Mouse (Mus musculus) intestine, embryonic 14.5 days (tissue): ENCODE results near the gene Ppp1r16b. TPM values are rescaled to one million over a fixed set of nuclear protein-coding genes. Genes with fewer than 3 reads are reported as not detected.

Source experiments
- ATAC-seq: fragments of 200-750 bp; cut with Nextera tagmentation; replicated peaks from 2 replicates; pipeline ENCODE4 v1.8.0; 2017; ENCODE audit warnings: low read depth, moderate number of reproducible peaks, moderate TSS enrichment, moderate library complexity; ENCODE audit not compliant: low FRiP score, low TSS enrichment
- DNase-seq: peaks from one replicate; pipeline ENCODE4 v3.0.0-alpha.2; 2018; ENCODE audit warnings: low spot score
- H3K27ac ChIP-seq: fragments of 300-500 bp; sonication (generic); 2 replicates; pipeline ENCODE4 v1.5.1; 2014; ENCODE audit warnings: low read depth, mild to moderate bottlenecking, control low read depth
- H3K27me3 ChIP-seq: fragments of 300-500 bp; sonication (generic); replicated peaks from 2 replicates; pipeline ENCODE4 v1.6.1; 2014; ENCODE audit warnings: low read length, control low read depth; ENCODE audit not compliant: control insufficient read depth, insufficient read depth
- H3K36me3 ChIP-seq: fragments of 300-500 bp; sonication (generic); 2 replicates; pipeline ENCODE4 v1.6.1; 2014; ENCODE audit warnings: low read length, control low read depth; ENCODE audit not compliant: control insufficient read depth, insufficient read depth
- H3K4me1 ChIP-seq: fragments of 300-500 bp; sonication (generic); replicated peaks from 2 replicates; pipeline ENCODE4 v1.6.1; 2014; ENCODE audit warnings: low read length, control low read depth, mixed read lengths; ENCODE audit not compliant: control insufficient read depth, insufficient read depth
- H3K4me2 ChIP-seq: fragments of 300-500 bp; sonication (generic); 2 replicates; pipeline ENCODE4 v1.6.1; 2014; ENCODE audit warnings: low read length
- H3K4me3 ChIP-seq: fragments of 300-500 bp; sonication (generic); 2 replicates; pipeline ENCODE4 v1.5.1; 2014; ENCODE audit warnings: low read depth, low read length, control low read depth, mixed read lengths
- H3K9ac ChIP-seq: fragments of 300-500 bp; sonication (generic); 2 replicates; pipeline ENCODE4 v1.6.1; 2014; ENCODE audit warnings: mild to moderate bottlenecking, low read length
- H3K9me3 ChIP-seq: fragments of 300-500 bp; sonication (generic); 2 replicates; pipeline ENCODE4 v1.6.1; 2016; ENCODE audit warnings: low read length, control low read depth; ENCODE audit not compliant: control insufficient read depth
- WGBS: fragments of 180-500 bp; shearing (Covaris S2); extraction: QIAGEN DNeasy Blood & Tissue Kit; methylation state at CpG from one replicate; pipeline ENCODE4 v1.1.7; 2014; 5-methylcytosine and 5-hydroxymethylcytosine counted together
- polyA plus RNA-seq: library from polyadenylated mRNA; unstranded; fragments of >200 nt; fragmentation: Nextera tagmentation; extraction: Ambion mirVana; gene quantifications from 2 replicates; pipeline ENCODE4 v1.2.1, GENCODE M21; 2014

Ppp1r16b gene
- polyA plus RNA-seq, 1 experiment from 2014 or later: 5.0 TPM

DNA sequence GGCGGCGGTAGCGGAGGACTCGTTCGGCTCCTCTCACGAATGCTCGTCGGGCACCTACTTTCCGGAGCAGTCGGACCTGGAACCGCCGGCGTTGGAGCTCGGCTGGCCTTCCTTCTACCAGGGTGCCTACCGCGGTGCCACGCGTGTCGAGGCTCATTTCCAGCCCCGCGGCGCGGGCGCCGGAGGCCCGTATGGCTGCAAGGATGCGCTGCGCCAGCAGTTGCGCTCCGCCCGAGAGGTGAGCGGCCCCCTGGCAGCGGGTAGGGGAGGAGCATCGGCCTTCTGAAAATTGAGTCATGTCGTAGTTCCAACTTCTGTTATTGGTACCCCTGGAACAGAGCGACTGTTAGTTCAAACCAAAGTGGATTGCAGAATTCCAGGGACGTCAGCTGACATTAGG, 103.2 kb downstream of the Ppp1r16b start:
- DNase-seq (no peak), ATAC-seq (peak; percentile 20; the same call in 1 of the 2 replicates)
- Histone ChIP-seq H3K4me2 (peak overlapping the region; percentile 86), H3K27me3 (no peaks in the 10 kb centered on the region), H3K9me3 (no peaks in the 10 kb centered on the region), H3K27ac (peak overlapping the region; percentile 71), H3K36me3 (no peaks in the 10 kb centered on the region), H3K4me1 (peaks cover 39% of the 10 kb centered on the region), H3K9ac (peak overlapping the region; percentile 67), H3K4me3 (peak overlapping the region; percentile 80)
- WGBS: under 1% methylated on average over 37 of the region's 37 CpGs

DNA sequence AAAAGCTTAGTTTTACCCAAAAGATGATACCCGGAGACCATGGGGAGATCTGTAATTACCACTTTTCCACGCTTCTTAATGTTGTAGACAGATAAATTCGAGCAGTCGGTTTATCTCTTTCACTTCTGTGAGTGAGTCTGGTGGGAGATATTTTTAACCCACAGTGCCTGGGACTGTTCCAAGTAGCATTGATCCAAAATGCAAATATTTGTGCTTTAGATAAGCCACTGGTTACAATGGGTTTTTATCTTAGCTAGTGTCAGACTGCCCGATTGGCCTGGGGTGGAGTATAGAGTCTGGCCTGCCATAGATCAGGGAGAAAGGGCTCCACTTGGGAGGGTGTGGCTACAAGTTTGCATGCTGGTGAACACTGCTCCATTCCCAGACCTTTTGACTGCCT, 103.6 kb downstream of the Ppp1r16b start:
- 0 out of 2 replicates have a peak, but pooled peaks have one; percentile 35 for ATAC-seq
- DNase-seq: no peak
- Histone ChIP-seq H3K27ac (no peak overlapping the region), H3K4me2 (peak overlapping the region; percentile 86), H3K27me3 (no peaks in the 10 kb centered on the region), H3K36me3 (no peaks in the 10 kb centered on the region), H3K4me1 (peaks cover 39% of the 10 kb centered on the region), H3K4me3 (peak overlapping the region; percentile 80), H3K9ac (peak overlapping the region; percentile 67), H3K9me3 (no peaks in the 10 kb centered on the region)
- WGBS: 3% methylated on average over 5 of the region's 5 CpGs

DNA sequence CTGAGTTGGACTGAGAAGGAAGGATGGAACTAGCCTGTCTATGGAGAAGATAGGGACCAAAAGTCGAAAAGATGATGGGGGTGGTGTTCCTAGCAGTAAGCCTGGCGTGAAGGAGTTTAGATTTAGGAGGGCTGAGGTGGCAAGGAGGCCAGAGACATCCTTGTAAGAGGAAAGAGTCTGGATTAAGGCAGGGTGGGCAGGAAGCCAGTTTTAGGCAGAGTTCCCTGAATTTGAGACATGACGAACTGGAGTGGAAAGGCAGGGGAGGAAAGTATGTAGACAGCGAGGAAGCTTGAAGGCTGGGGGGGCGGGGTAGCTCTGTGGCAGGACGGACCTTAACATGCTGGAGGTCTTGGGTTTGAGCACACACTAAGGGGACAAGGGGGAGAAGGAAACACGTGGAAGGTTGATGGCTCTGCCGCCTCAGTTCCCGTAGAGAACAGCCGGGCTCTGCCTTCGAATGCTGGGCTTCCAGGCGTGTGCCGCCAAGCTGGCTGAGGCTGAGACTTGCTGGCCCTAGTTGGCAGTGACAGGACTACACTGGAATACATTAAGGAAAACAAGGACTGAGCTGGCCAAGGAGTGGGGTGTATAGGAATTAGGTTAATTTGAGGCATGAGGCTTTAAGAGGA, 105.0 kb downstream of the Ppp1r16b start:
- DNase-seq: no peak

DNA sequence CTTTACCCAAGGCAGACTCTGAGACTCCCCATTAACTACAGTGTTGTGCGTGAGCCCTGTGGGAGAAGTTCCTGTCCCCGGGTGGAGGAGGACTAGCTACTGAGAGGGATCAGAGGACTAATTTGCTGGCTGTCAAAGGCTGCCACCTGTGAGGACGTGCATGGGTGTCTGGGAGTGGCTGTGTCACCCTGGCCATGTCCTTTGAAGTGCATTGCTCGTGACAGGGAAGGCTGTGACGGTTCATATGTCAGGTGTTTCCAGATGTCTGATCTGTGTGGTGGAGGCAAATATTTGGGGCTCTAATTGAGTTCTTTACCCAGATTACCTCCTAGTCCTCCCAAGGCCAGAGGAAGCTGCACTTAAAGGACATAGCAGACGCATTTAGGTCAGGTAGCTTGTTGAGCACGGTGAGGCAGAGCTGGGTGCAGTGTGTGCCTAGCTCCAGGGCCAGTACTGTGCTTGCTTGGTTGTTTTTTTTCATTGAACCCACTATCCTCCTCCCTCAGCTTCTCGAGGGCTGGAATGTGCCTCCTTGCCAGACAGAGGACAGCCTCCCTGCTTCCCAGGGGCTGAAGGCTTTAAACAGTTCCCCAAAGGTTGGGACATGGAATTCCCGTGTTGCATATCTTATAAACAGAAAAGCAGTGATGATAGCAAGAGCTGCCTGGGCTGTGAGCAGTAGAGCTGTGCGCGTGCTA, 106.0 kb downstream of the Ppp1r16b start:
- no peak overlapping the region for H3K27ac ChIP-seq
- no peaks in the 10 kb centered on the region for H3K9me3 ChIP-seq
- H3K36me3 ChIP-seq: no peaks in the 10 kb centered on the region
- peak; percentile 54 for DNase-seq
- no peak for ATAC-seq
- no peak overlapping the region for H3K9ac ChIP-seq
- WGBS: 35% methylated on average over 11 of the region's 11 CpGs
- peak overlapping the region; percentile 80; the same call in 1 of the 2 replicates for H3K4me3 ChIP-seq
- peak overlapping the region; percentile 86 for H3K4me2 ChIP-seq
- peaks cover 51% of the 10 kb centered on the region for H3K4me1 ChIP-seq
- H3K27me3 ChIP-seq: no peaks in the 10 kb centered on the region

More for the DNA sequence above, 105.0 kb downstream of the Ppp1r16b start:
- WGBS: 27% methylated on average over 13 of the region's 13 CpGs
- ATAC-seq: no peak
- Histone ChIP-seq H3K36me3 (no peaks in the 10 kb centered on the region), H3K4me1 (peaks cover 44% of the 10 kb centered on the region), H3K4me3 (peak overlapping the region; percentile 80), H3K4me2 (peak overlapping the region; percentile 86), H3K9ac (no peak overlapping the region), H3K27ac (no peak overlapping the region), H3K27me3 (no peaks in the 10 kb centered on the region), H3K9me3 (no peaks in the 10 kb centered on the region)

DNA sequence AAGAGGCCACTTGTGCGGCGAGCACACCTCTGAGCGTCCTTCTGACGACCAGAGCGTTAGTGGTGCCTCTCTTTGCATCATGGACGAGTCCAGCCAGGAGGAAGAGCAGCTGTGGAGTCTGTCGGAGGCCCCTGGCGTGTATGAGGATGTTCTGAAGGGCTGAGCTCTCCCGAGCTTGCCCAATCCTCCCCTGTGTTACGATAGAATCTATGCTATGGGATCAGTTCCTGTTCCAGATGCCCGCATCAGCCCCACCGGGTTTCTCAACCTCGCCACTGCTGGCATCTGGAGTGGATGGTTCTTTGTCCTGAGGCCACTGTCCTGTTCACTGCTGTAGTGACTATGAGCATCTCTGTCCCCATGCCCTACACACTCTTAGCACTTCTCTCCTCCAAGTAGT, 107.6 kb downstream of the Ppp1r16b start:
- Histone ChIP-seq H3K4me3 (no peak overlapping the region), H3K9ac (no peak overlapping the region), H3K9me3 (no peaks in the 10 kb centered on the region), H3K27me3 (no peaks in the 10 kb centered on the region), H3K4me2 (no peak overlapping the region), H3K4me1 (peaks cover 58% of the 10 kb centered on the region), H3K27ac (no peak overlapping the region), H3K36me3 (no peaks in the 10 kb centered on the region)
- ATAC-seq (no peak), DNase-seq (no peak)
- 86% methylated on average over 13 of the region's 13 CpGs for WGBS

DNA sequence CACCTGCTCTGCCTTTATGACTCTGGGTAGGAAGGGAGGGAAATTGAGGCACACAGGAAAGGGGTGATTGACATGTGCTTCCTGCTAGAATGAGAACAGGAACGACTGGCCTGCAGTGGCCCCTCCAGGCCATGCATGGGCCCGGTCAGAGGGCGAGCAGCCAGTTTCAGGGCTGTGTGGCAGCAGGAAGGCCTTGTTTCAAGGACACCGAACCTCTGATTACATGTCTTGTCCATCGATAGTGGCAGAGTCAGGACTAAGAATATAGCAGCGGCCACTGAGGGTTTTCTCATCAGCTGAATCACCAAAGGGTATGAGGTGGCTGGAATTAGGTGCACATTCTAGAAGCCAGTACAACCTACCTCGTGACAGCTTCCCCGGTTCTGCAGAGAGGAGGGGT, 109.7 kb downstream of the Ppp1r16b start:
- 72% methylated on average over 8 of the region's 8 CpGs for WGBS
- H3K9ac ChIP-seq: no peak overlapping the region
- H3K27me3 ChIP-seq: no peaks in the 10 kb centered on the region
- no peak for ATAC-seq
- peaks cover 8% of the 10 kb centered on the region for H3K36me3 ChIP-seq
- DNase-seq: no peak
- H3K4me2 ChIP-seq: no peak overlapping the region
- H3K27ac ChIP-seq: no peak overlapping the region
- no peaks in the 10 kb centered on the region for H3K9me3 ChIP-seq
- no peak overlapping the region for H3K4me3 ChIP-seq
- H3K4me1 ChIP-seq: peaks cover 49% of the 10 kb centered on the region

DNA sequence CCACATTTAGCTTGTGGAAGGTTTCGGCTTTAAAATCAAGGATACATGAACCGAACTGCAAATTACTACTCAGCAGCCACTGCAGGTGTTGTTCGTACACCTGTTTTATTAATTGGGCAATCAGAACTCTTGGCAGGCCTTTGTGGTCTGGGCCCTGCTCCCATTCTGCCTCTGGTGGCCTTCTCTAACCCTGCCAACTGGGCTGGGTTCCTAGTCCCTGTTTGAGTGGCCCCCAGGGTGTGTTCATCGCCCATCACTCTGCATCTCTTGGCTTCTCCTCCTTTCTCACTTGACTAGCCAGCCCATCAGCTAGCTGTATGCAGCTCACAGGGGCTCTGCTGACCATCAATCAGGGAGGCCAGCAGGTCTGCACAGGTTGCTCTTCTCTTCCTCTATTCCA, 111.5 kb downstream of the Ppp1r16b start:
- H3K4me1 ChIP-seq: peaks cover 31% of the 10 kb centered on the region
- no peak overlapping the region for H3K9ac ChIP-seq
- H3K9me3 ChIP-seq: no peaks in the 10 kb centered on the region
- no peak for ATAC-seq
- H3K27ac ChIP-seq: no peak overlapping the region
- 84% methylated on average over 4 of the region's 4 CpGs for WGBS
- peaks cover 27% of the 10 kb centered on the region for H3K36me3 ChIP-seq
- H3K27me3 ChIP-seq: no peaks in the 10 kb centered on the region
- no peak overlapping the region for H3K4me2 ChIP-seq
- no peak overlapping the region for H3K4me3 ChIP-seq
- DNase-seq: no peak

DNA sequence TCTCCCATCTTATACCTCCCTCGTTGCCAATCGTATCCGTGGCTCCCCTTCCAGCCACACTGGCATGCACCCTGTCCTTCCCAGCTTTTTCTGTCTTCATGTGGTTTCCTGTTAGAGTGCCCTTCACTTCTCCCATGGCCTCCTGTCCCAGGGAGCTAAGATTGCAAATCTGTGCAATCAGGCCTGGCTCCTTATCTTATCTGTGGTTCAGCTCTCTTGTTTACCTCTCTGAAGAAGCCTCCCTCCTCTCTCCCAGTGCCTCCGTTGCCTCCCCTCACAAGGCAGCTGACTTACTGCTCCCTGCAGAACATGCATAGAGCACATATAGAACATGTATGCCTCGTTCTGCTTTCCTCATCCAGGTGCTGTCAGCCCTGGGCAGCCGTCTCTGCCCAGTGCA, 112.3 kb downstream of the Ppp1r16b start:
- Histone ChIP-seq H3K9me3 (no peaks in the 10 kb centered on the region), H3K27me3 (no peaks in the 10 kb centered on the region), H3K9ac (no peak overlapping the region), H3K36me3 (peaks cover 30% of the 10 kb centered on the region), H3K4me2 (no peak overlapping the region), H3K4me3 (no peak overlapping the region), H3K4me1 (peaks cover 26% of the 10 kb centered on the region), H3K27ac (no peak overlapping the region)
- no peak for ATAC-seq
- DNase-seq: no peak
- WGBS: 37% methylated on average over 6 of the region's 6 CpGs

DNA sequence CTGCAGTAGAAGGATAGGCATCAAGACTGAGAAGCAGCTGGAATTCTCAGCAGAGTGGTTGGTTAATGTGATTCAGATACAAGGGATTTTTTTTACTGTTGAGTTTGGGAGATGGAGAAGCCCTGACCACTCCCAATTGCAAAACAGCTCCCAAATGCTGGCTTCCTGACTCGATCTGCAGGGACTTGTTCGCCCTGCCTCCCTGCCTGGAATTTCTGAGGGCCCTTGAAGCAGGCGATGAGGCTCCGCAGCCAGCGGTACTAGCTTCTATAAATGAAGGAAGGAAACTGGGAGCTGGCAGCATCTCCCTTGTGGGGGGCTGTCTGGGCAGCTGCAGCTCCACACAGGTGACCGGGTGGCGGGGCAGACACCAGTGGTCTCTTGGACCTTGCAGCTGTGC, 113.2 kb downstream of the Ppp1r16b start:
- Histone ChIP-seq H3K27me3 (no peaks in the 10 kb centered on the region), H3K9ac (no peak overlapping the region), H3K9me3 (no peaks in the 10 kb centered on the region), H3K27ac (no peak overlapping the region), H3K4me3 (no peak overlapping the region), H3K4me1 (peaks cover 26% of the 10 kb centered on the region), H3K36me3 (peaks cover 38% of the 10 kb centered on the region), H3K4me2 (no peak overlapping the region)
- no peak for DNase-seq
- ATAC-seq: no peak
- 53% methylated on average over 7 of the region's 7 CpGs for WGBS
